Mouse (Mus musculus): ENCODE data around the gene Fam172a. TPM values are rescaled to one million over a fixed set of nuclear protein-coding genes. Genes with fewer than 3 reads are reported as not detected.
A peak's percentile ranks its signal among the peaks of the same experiment; 100 is the strongest.

Fam172a gene
- polyA plus RNA-seq, 1 experiment: 38.4 TPM

- Histone ChIP-seq H3K4me1 (ENCODE audit: control insufficient read depth, insufficient read depth, low read length) (no peaks in the 10 kb centered on the region), H3K27ac (ENCODE audit: insufficient read depth, low read length) (no peak overlapping the region), H3K4me3 (ENCODE audit: insufficient read depth, low read length) (no peak overlapping the region; the same call in 1 of the 2 replicates)
- TF ChIP-seq CTCF (IDR thresholded peaks at IDR 0.05; ENCODE audit: borderline replicate concordance, insufficient read depth, low read length): no peak
- no peak for TF ChIP-seq POLR2A (IDR thresholded peaks at IDR 0.05; ENCODE audit: low read depth, low read length)
These were observed 480.2 kb downstream of the Fam172a start for GRCm38 (mm10) chr13:78181930-78182558.

- TF ChIP-seq POLR2A (IDR thresholded peaks at IDR 0.05; ENCODE audit: low read depth, low read length) (no peak), CTCF (IDR thresholded peaks at IDR 0.05; ENCODE audit: borderline replicate concordance, insufficient read depth, low read length) (no peak)
- no peak overlapping the region for H3K27ac ChIP-seq (ENCODE audit: insufficient read depth, low read length)
These were observed 481.2 kb downstream of the Fam172a start for GRCm38 (mm10) chr13:78183004-78183403.

GRCm38 (mm10) chr13:78183986-78184385, 482.2 kb downstream of the Fam172a start:
- no peak overlapping the region for H3K27ac ChIP-seq (ENCODE audit: insufficient read depth, low read length)
- no peak for TF ChIP-seq CTCF (IDR thresholded peaks at IDR 0.05; ENCODE audit: borderline replicate concordance, insufficient read depth, low read length)
- TF ChIP-seq POLR2A (IDR thresholded peaks at IDR 0.05; ENCODE audit: low read depth, low read length): no peak

More at GRCm38 (mm10) chr13:78183004-78183403, 481.2 kb downstream of the Fam172a start:
- Histone ChIP-seq H3K4me3 (ENCODE audit: insufficient read depth, low read length) (no peak overlapping the region), H3K4me1 (ENCODE audit: control insufficient read depth, insufficient read depth, low read length) (no peaks in the 10 kb centered on the region)

GRCm38 (mm10) chr13:78184786-78185466, 483.1 kb downstream of the Fam172a start:
- Histone ChIP-seq H3K27ac (ENCODE audit: insufficient read depth, low read length) (no peak overlapping the region), H3K4me3 (ENCODE audit: insufficient read depth, low read length) (no peak overlapping the region), H3K4me1 (ENCODE audit: control insufficient read depth, insufficient read depth, low read length) (no peaks in the 10 kb centered on the region)
- TF ChIP-seq POLR2A (IDR thresholded peaks at IDR 0.05; ENCODE audit: low read depth, low read length) (no peak), CTCF (IDR thresholded peaks at IDR 0.05; ENCODE audit: borderline replicate concordance, insufficient read depth, low read length) (no peak)

More at GRCm38 (mm10) chr13:78183986-78184385, 482.2 kb downstream of the Fam172a start:
- H3K4me1 ChIP-seq (ENCODE audit: control insufficient read depth, insufficient read depth, low read length): no peaks in the 10 kb centered on the region
- no peak overlapping the region for H3K4me3 ChIP-seq (ENCODE audit: insufficient read depth, low read length)

GRCm38 (mm10) chr13:78186340-78186946, 484.6 kb downstream of the Fam172a start:
- Histone ChIP-seq H3K27ac (ENCODE audit: insufficient read depth, low read length) (no peak overlapping the region), H3K4me1 (ENCODE audit: control insufficient read depth, insufficient read depth, low read length) (no peaks in the 10 kb centered on the region), H3K4me3 (ENCODE audit: insufficient read depth, low read length) (no peak overlapping the region)
- TF ChIP-seq POLR2A (IDR thresholded peaks at IDR 0.05; ENCODE audit: low read depth, low read length) (no peak), CTCF (IDR thresholded peaks at IDR 0.05; ENCODE audit: borderline replicate concordance, insufficient read depth, low read length) (peak; percentile 58; the same call in 1 of the 2 replicates)

GRCm38 (mm10) chr13:78187833-78188232, 486.0 kb downstream of the Fam172a start:
- TF ChIP-seq CTCF (IDR thresholded peaks at IDR 0.05; ENCODE audit: borderline replicate concordance, insufficient read depth, low read length) (no peak), POLR2A (IDR thresholded peaks at IDR 0.05; ENCODE audit: low read depth, low read length) (no peak)
- Histone ChIP-seq H3K4me1 (ENCODE audit: control insufficient read depth, insufficient read depth, low read length) (no peaks in the 10 kb centered on the region), H3K27ac (ENCODE audit: insufficient read depth, low read length) (no peak overlapping the region), H3K4me3 (ENCODE audit: insufficient read depth, low read length) (no peak overlapping the region)

GRCm38 (mm10) chr13:78189586-78189985, 487.8 kb downstream of the Fam172a start:
- H3K27ac ChIP-seq (ENCODE audit: insufficient read depth, low read length): no peak overlapping the region
- H3K4me1 ChIP-seq (ENCODE audit: control insufficient read depth, insufficient read depth, low read length): no peaks in the 10 kb centered on the region
- no peak overlapping the region for H3K4me3 ChIP-seq (ENCODE audit: insufficient read depth, low read length)
- TF ChIP-seq POLR2A (IDR thresholded peaks at IDR 0.05; ENCODE audit: low read depth, low read length): no peak
- TF ChIP-seq CTCF (IDR thresholded peaks at IDR 0.05; ENCODE audit: borderline replicate concordance, insufficient read depth, low read length): no peak

GRCm38 (mm10) chr13:78193211-78193610, 491.4 kb downstream of the Fam172a start:
- TF ChIP-seq CTCF (IDR thresholded peaks at IDR 0.05; ENCODE audit: borderline replicate concordance, insufficient read depth, low read length) (no peak), POLR2A (IDR thresholded peaks at IDR 0.05; ENCODE audit: low read depth, low read length) (no peak)
- Histone ChIP-seq H3K4me1 (ENCODE audit: control insufficient read depth, insufficient read depth, low read length) (no peaks in the 10 kb centered on the region), H3K4me3 (ENCODE audit: insufficient read depth, low read length) (no peak overlapping the region), H3K27ac (ENCODE audit: insufficient read depth, low read length) (no peak overlapping the region)

GRCm38 (mm10) chr13:78194135-78194849, 492.5 kb downstream of the Fam172a start:
- no peak overlapping the region for H3K27ac ChIP-seq (ENCODE audit: insufficient read depth, low read length)
- H3K4me3 ChIP-seq (ENCODE audit: insufficient read depth, low read length): peak overlapping the region; percentile 26
- H3K4me1 ChIP-seq (ENCODE audit: control insufficient read depth, insufficient read depth, low read length): no peaks in the 10 kb centered on the region
- no peak for TF ChIP-seq CTCF (IDR thresholded peaks at IDR 0.05; ENCODE audit: borderline replicate concordance, insufficient read depth, low read length)
- TF ChIP-seq POLR2A (IDR thresholded peaks at IDR 0.05; ENCODE audit: low read depth, low read length): no peak
